Mouse (Mus musculus): ENCODE results near the gene Rmnd1.

Rmnd1 gene

DNA sequence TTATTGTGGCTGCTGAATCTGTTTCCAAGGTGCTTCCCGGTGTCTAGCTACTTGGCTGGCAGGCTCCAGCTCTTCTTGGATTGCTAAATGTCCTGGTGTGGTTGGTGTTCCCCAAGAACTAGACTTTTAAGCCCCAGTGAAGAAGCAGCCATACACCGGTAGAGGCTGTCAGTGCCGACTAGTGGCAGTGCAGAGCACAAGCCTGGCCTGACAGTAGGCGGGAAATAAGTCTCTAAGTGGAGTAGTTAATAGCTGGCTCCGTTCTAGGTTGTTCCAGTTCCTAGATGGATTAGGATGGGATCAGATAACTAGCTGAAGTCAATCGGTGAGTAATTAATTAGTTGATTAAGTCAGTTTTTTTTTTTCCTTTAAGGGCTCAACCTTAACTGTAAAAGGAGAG lies 40.3 kb downstream of the Rmnd1 start:
- DNase-seq (ENCODE audit: low read depth in 1 of 2, low spot score in 2 of 2): peak in 1 of 2 experiments; percentile 22

- no peak for DNase-seq (ENCODE audit: low read depth in 1 of 2, low spot score in 2 of 2)
Measured at GRCm38 (mm10) chr10:4391076-4391475, 41.1 kb downstream of the Rmnd1 start.

DNA sequence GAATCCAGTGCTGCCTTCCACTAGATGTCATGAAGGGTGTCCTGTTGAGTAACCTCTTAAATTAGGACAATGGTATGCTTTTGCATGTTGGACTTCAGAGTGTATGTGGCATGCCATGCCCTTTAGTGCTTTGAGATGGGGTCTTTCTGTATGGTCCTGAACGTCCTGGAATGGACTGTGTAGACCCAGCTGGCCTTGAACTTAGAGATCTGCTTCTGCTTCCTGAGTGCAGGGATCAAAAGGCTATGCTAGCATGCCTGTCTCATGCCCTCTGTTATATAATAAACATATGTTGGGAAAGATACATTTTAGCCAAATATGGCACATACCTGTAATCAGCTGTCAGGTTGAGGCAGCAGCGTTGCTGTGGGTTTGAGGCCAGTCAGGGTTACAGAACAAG lies 41.6 kb downstream of the Rmnd1 start:
- DNase-seq (ENCODE audit: low read depth in 1 of 2, low spot score in 2 of 2): no peak

- DNase-seq (ENCODE audit: low read depth in 1 of 2, low spot score in 2 of 2): no peak
Measured at GRCm38 (mm10) chr10:4389461-4390112, 42.6 kb downstream of the Rmnd1 start.

- no peak for DNase-seq (ENCODE audit: low read depth in 1 of 2, low spot score in 2 of 2)
Measured at GRCm38 (mm10) chr10:4389036-4389435, 43.2 kb downstream of the Rmnd1 start.

GRCm38 (mm10) chr10:4388384-4388745 lies 43.8 kb downstream of the Rmnd1 start:
- DNase-seq (ENCODE audit: low read depth in 1 of 2, low spot score in 2 of 2): peak in 1 of 2 experiments; percentile 13

- DNase-seq (ENCODE audit: low read depth in 1 of 2, low spot score in 2 of 2): peak in 1 of 2 experiments; percentile 10
Measured at GRCm38 (mm10) chr10:4387701-4388383, 44.3 kb downstream of the Rmnd1 start, which contains the start of gene Zbtb2. Gene Zbtb2, minus strand, starts transcription at chr10:4388108.

DNA sequence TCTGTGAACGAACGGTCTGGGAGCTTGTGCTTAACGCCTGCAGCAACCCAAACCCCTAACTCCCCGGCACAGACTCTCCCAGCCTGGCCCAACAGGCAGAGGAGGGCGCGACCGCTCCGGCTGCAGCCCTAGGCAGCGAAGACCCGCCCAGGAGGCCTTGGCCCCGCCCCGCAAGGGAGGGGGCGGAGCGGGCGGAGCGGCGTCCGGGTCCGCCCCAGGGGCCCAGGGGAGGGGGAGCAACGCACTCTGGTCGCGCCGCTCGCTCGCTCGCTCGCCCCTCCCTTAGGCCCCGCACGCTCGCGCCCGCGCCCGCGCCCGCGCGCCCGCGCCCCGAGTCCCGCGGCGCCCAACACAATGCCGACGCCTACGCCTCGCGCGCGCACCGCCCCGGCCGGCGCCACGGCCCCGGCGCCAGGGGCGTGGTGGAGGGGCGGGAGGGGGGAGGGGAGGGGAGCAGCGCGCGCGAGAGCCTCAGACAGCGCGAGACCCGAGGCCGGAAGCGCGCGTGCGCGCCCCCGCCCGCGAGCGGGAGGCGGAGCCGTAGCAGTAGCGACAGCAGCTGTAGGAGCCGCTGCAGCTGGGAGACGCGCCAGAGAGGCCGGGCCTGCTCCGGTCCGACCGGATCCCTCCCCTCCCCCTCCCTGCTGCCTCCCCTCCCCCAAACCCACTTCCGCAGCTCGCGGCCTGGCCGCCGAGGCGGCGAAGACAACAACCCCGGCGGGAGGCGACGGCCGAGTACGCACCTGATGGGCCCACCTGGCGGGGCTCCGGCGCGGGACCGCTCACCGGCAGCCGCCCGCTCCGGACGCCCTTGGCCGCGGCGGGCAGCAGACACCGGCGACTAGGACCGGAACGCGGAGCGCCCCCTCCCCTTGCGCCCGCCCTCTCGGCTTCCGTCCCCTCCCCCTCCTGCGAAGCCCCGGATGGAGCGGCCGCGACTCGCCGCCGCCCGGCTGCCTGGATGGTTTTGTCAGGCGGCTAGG lies 45.3 kb downstream of the Rmnd1 start:
- peak; percentile 72 to 84 for DNase-seq (ENCODE audit: low read depth in 1 of 2, low spot score in 2 of 2)

GRCm38 (mm10) chr10:4384244-4384643 lies 47.9 kb downstream of the Rmnd1 start:
- DNase-seq (ENCODE audit: low read depth in 1 of 2, low spot score in 2 of 2): no peak

DNA sequence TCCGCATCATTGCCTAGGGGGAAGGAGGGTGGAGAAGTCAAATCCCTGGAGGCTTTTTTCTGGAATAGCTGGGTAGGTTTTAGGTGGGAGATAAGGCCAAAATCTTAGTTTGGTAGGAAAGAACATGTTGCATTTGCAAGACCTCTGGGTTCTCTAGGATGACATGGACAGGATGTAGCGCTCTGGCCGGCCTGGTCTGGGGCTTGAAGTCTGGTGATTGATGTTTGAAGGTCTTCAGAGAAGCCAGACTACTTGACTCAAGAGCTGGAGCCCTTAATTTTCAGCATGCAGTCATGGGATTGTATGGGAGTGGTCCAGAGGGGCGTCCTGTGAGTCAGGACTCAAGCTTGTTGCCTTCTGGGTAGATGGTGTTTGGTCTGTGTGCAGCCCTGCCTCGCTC lies 51.4 kb downstream of the Rmnd1 start:
- no peak for DNase-seq (ENCODE audit: low read depth in 1 of 2, low spot score in 2 of 2)

DNA sequence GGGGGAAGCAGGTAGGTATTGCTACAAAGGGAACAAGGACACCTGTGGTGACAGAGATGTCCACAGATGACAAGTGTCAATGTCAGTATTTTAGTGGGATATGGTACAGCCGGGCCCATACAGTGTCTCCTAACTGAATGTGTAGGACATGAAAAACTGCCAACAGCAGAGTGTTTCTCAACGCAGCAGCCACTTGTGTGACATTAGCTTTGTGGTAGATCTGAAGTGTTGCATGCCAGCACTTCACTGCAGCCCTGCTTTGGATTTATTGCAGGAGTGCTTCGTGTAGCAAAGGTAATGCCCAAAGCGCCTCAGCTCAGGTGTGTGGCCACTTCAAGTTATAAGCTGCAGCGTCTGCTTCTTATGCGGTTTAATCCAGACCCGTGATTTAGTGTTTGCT lies 55.3 kb downstream of the Rmnd1 start:
- DNase-seq (ENCODE audit: low read depth in 1 of 2, low spot score in 2 of 2): no peak

DNA sequence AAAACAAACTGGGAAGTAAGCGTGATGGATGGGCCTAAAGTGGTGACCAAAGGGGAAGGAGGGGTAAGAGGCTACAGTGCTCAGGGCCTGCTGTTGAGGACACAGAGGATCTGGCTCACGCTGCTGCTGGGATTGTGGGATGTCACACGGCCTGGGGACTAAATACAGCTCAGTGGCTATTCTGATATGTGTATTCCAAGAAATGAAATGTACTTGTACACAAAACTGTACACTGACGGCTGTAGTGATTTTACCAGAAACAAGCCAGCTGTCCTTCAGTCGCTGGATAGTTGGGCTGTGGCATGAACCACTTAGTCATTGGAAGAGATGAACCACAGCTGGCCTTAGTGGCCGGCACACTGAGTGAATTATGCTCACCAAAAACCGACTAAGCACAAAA lies 55.7 kb downstream of the Rmnd1 start:
- DNase-seq (ENCODE audit: low read depth in 1 of 2, low spot score in 2 of 2): no peak

- DNase-seq (ENCODE audit: low read depth in 1 of 2, low spot score in 2 of 2): no peak
Measured at GRCm38 (mm10) chr10:4375267-4375666, 56.9 kb downstream of the Rmnd1 start.

DNA sequence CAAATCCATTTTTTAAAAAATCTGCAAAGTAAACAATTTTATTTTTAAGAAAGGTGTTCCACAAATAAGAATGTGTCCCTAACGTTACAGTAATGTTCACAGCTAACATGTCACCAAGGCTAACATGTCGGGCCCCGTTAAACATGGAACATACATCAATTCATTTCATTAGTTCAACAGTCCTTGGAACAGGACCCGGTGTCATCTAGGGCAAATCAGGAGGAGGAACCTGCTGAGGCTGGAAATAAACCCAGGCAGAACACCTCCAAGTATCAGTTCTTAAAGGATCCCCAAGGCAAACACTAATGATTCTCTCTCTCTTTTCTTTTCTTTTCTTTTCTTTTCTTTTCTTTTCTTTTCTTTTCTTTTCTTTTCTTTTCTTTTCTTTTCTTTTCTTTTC lies 57.5 kb downstream of the Rmnd1 start:
- no peak for DNase-seq (ENCODE audit: low read depth in 1 of 2, low spot score in 2 of 2)

- no peak for DNase-seq (ENCODE audit: low read depth in 1 of 2, low spot score in 2 of 2)
Measured at GRCm38 (mm10) chr10:4374239-4374638, 57.9 kb downstream of the Rmnd1 start.

DNA sequence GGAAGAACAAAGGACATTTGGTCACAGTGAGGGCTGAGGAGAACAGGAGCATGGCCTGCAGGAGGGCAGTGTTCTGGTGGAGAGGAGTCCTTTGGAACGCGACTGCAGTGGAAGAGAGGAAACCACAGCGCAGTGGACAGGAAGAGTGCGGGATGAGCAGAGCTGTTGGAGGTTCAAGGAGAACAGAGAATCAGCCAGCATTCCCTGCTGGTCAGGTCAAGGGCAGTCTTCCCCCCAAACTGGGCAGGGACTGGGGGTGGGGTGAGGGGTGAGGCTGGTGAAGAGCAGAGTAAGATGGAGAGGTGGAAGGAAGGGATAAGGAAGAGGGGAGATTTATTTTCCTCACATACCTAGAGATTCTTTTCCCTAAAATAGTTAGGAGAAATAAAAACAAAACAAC lies 58.6 kb downstream of the Rmnd1 start:
- DNase-seq (ENCODE audit: low read depth in 1 of 2, low spot score in 2 of 2): no peak

- no peak for DNase-seq (ENCODE audit: low read depth in 1 of 2, low spot score in 2 of 2)
Measured at GRCm38 (mm10) chr10:4372011-4372410, 60.2 kb downstream of the Rmnd1 start.

- no peak for DNase-seq (ENCODE audit: low read depth in 1 of 2, low spot score in 2 of 2)
Measured at GRCm38 (mm10) chr10:4370105-4370504, 62.1 kb downstream of the Rmnd1 start.

DNA sequence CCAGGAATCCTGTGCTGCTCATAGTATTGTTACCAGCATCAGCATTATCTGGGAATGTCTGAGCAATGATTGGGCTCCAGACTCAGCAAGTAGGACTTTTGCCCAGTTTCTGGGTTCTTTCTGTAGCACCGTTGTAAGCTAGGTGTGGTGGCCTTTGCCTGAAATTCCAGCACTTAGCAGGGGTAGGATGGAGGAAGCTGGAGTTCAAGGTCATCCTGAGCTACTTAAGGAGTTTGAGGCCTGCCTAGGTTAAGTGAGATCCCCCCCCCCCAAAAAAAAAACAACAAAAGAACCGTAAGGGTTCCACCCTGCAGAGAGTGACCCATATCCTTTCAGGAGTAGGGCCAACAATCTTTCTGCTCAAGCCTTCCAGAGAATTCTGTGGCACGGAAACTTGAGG lies 67.6 kb downstream of the Rmnd1 start:
- DNase-seq (ENCODE audit: low read depth in 1 of 2, low spot score in 2 of 2): no peak

DNA sequence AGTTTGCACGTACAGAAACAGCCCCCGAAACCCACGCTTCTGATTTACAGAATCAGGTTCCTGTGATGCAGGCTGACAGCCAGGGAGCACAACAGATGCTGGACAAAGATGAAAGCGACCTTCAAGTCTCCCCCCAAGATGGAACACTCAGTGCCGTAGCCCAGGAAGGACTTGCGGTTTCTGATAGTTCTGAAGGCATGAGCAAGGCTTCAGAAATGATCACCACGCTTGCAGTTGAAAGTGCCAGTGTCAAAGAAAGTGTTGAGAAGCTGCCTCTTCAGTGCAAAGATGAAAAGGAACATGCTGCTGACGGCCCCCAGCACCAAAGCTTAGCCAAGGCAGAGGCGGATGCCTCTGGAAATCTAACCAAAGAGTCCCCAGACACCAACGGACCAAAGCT lies 74.8 kb downstream of the Rmnd1 start:
- no peak for DNase-seq (ENCODE audit: low read depth in 1 of 2, low spot score in 2 of 2)

- DNase-seq (ENCODE audit: low read depth in 1 of 2, low spot score in 2 of 2): no peak
Measured at GRCm38 (mm10) chr10:4356640-4357039, 75.5 kb downstream of the Rmnd1 start.
